Comparison of ENCODE assay signal across 17 mouse cellular contexts in the genomic region with DNA sequence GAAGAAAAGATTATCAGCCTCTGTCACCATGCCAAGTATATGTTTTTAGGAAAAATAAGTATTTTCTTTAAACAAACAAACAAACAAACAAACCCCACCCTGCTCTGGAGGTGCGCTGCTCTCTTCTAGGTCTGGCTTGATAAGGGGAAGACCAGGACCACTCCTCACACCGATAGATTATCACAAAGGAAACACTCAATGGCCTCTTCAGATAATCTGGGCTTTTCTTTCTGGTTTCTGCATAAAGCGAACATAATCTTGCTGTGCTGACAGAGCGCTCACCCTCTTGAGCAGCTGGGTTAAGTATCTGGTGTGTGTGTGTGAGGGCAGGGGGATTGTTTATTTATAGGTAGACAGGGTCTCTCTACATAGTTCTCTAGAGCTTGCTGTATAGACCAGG. TPM values are rescaled to one million over a fixed set of nuclear protein-coding genes. Genes with fewer than 3 reads are reported as not detected.
DNase-seq lines count a peak whose midpoint lies in the region; ATAC-seq and TF ChIP-seq lines count a peak whose summit lies in the region.
"Had no signal": no experiment of that assay in that cellular context is flagged by ENCODE, and none has a peak within 500 bp of the region (broad histone marks: within the 10 kb centered on the region; RNA-seq: fewer than 3 reads in every experiment).

No protein-coding gene starts in this region.

- no peak for ATAC-seq in heart, embryonic 12.5 days (ENCODE audit: insufficient number of reproducible peaks, low FRiP score)
- no peak for ATAC-seq in kidney, embryonic 16.5 days (ENCODE audit: low FRiP score, low TSS enrichment)
- no peak for ATAC-seq in neural tube, embryonic 13.5 days (ENCODE audit: low read depth)
- ATAC-seq: intestine, embryonic 15.5 days; midbrain, embryonic 15.5 days had no signal

- TF ChIP-seq POLR2A in myocyte (IDR thresholded peaks at IDR 0.05; ENCODE audit: insufficient read length, low read depth) = no peak

- no peak overlapping the region for H3ac ChIP-seq in myocyte (ENCODE audit: control insufficient read depth, insufficient read length)

- no peaks in the 10 kb centered on the region for H3K27me3 ChIP-seq in heart, embryonic 12.5 days (replicated peaks)
- H3K27me3 ChIP-seq in kidney, embryonic 16.5 days (ENCODE audit: insufficient read depth, low read length) = no peaks in the 10 kb centered on the region
- no peaks in the 10 kb centered on the region for H3K27me3 ChIP-seq in neural tube, embryonic 13.5 days
- no peaks in the 10 kb centered on the region for H3K27me3 ChIP-seq in myocyte (ENCODE audit: control insufficient read depth, insufficient read depth, insufficient read length)
- H3K27me3 ChIP-seq: intestine, embryonic 15.5 days; midbrain, embryonic 15.5 days; neural tube, embryonic 12.5 days; stomach, embryonic 15.5 days had no signal

- H3K9me3 ChIP-seq in heart, embryonic 12.5 days (replicated peaks) = no peaks in the 10 kb centered on the region
- no peaks in the 10 kb centered on the region for H3K9me3 ChIP-seq in kidney, embryonic 16.5 days (ENCODE audit: low read length)
- H3K9me3 ChIP-seq in neural tube, embryonic 13.5 days = no peaks in the 10 kb centered on the region
- H3K9me3 ChIP-seq: intestine, embryonic 15.5 days; midbrain, embryonic 15.5 days; neural tube, embryonic 12.5 days; stomach, embryonic 15.5 days had no signal

- no peak for DNase-seq in heart, adult 9 months (ENCODE audit: low spot score in 2 of 2)
- DNase-seq in kidney, postnatal 36 days = no peak
- no peak for DNase-seq in neural tube, embryonic 10.5 days (ENCODE audit: extremely low spot score, low spot score)
- DNase-seq: adrenal gland, postnatal 36 days; cerebellum, adult 2 months; lung, embryonic 14.5 days; right cerebral cortex, postnatal 14 days; thymus, postnatal 25 days had no signal

- H3K79me2 ChIP-seq in myocyte (ENCODE audit: control insufficient read depth, insufficient read depth) = peaks cover 59% of the 10 kb centered on the region

- WGBS in heart, embryonic 12.5 days = 24% methylated on average over 4 of the region's 4 CpGs
- WGBS in kidney, embryonic 16.5 days = 95% methylated on average over 4 of the region's 4 CpGs
- 94% methylated on average over 4 of the region's 4 CpGs for WGBS in neural tube, embryonic 13.5 days

- 0 out of 2 replicates have a peak overlapping the region, but pooled peaks have one; percentile 3 for H3K4me2 ChIP-seq in heart, embryonic 12.5 days
- H3K4me2 ChIP-seq in kidney, embryonic 16.5 days (replicated peaks; ENCODE audit: low read depth, low read length) = no peak overlapping the region
- no peak overlapping the region for H3K4me2 ChIP-seq in neural tube, embryonic 13.5 days
- H3K4me2 ChIP-seq in myocyte (ENCODE audit: low read depth) = peak overlapping the region; percentile 79
- H3K4me2 ChIP-seq: intestine, embryonic 15.5 days; midbrain, embryonic 15.5 days; stomach, embryonic 15.5 days had no signal

- peak overlapping the region; percentile 40; the same call in 1 of the 2 replicates for H3K9ac ChIP-seq in heart, embryonic 12.5 days
- peak overlapping the region; percentile 36; the same call in 1 of the 2 replicates for H3K9ac ChIP-seq in kidney, embryonic 16.5 days (replicated peaks; ENCODE audit: low read length)
- peak overlapping the region; percentile 97; the same call in 1 of the 2 replicates for H3K9ac ChIP-seq in neural tube, embryonic 13.5 days
- H3K9ac ChIP-seq: intestine, embryonic 15.5 days; lung, embryonic 14.5 days; midbrain, embryonic 15.5 days; neural tube, embryonic 12.5 days; stomach, embryonic 15.5 days had no signal

- no peak overlapping the region; the same call in 1 of the 2 replicates for H3K27ac ChIP-seq in heart, embryonic 12.5 days (ENCODE audit: poor library complexity, severe bottlenecking)
- no peak overlapping the region for H3K27ac ChIP-seq in kidney, embryonic 16.5 days (ENCODE audit: low read length)
- H3K27ac ChIP-seq in neural tube, embryonic 13.5 days (replicated peaks) = no peak overlapping the region
- H3K27ac ChIP-seq: intestine, embryonic 15.5 days; macrophage; midbrain, embryonic 15.5 days; neural tube, embryonic 12.5 days; stomach, embryonic 15.5 days had no signal

- H3K4me3 ChIP-seq in heart, embryonic 12.5 days = no peak overlapping the region
- H3K4me3 ChIP-seq in kidney, embryonic 16.5 days (ENCODE audit: low read length) = no peak overlapping the region
- H3K4me3 ChIP-seq in neural tube, embryonic 13.5 days = no peak overlapping the region
- H3K4me3 ChIP-seq in myocyte = no peak overlapping the region
- H3K4me3 ChIP-seq: intestine, embryonic 15.5 days; midbrain, embryonic 15.5 days; neural tube, embryonic 12.5 days; stomach, embryonic 15.5 days had no signal

- peaks cover 71% of the 10 kb centered on the region for H3K36me3 ChIP-seq in heart, embryonic 12.5 days
- peaks cover 58% of the 10 kb centered on the region for H3K36me3 ChIP-seq in kidney, embryonic 16.5 days (ENCODE audit: insufficient read depth, low read length)
- H3K36me3 ChIP-seq in neural tube, embryonic 13.5 days = peaks cover 61% of the 10 kb centered on the region
- peaks cover 28% of the 10 kb centered on the region for H3K36me3 ChIP-seq in myocyte (ENCODE audit: control insufficient read depth, insufficient read depth)

- peaks cover 49% of the 10 kb centered on the region for H3K4me1 ChIP-seq in heart, embryonic 12.5 days (replicated peaks)
- H3K4me1 ChIP-seq in kidney, embryonic 16.5 days (ENCODE audit: insufficient read depth, low read length) = peaks cover 32% of the 10 kb centered on the region
- H3K4me1 ChIP-seq in neural tube, embryonic 13.5 days (replicated peaks) = peaks cover 53% of the 10 kb centered on the region

TF ChIP-seq in myocyte, 11 proteins besides CTCF, POLR2A, EP300 and RAD21:
- TF ChIP-seq TCF3 (IDR thresholded peaks at IDR 0.05; ENCODE audit: insufficient read length, low read depth) = no peak

RNA-seq across cellular contexts. Expression of a gene that starts 3.9 kb away (rescaled TPM):
- polyA plus RNA-seq in heart, embryonic 12.5 days (2016; fragmentation: Nextera tagmentation; extraction: Ambion mirVana) = 106 and 107 TPM in 2 replicates
- polyA plus RNA-seq in kidney, embryonic 16.5 days (2015; fragmentation: Nextera tagmentation; extraction: Ambion mirVana) = 158 and 165 TPM in 2 replicates
- 102 and 115 TPM in 2 replicates for polyA plus RNA-seq in neural tube, embryonic 13.5 days (2015; fragmentation: Nextera tagmentation; extraction: Ambion mirVana)
- polyA plus RNA-seq in myocyte (2012; fragmentation: generic; extraction: Trizol) = 59.0 TPM

RNA-seq across cellular contexts. Expression of a gene that starts 9.2 kb away (rescaled TPM):
- polyA plus RNA-seq in heart, embryonic 12.5 days (2016; fragmentation: Nextera tagmentation; extraction: Ambion mirVana) = 10.1 and 10.6 TPM in 2 replicates
- 7.2 and 7.8 TPM in 2 replicates for polyA plus RNA-seq in kidney, embryonic 16.5 days (2015; fragmentation: Nextera tagmentation; extraction: Ambion mirVana)
- 15.1 and 18.3 TPM in 2 replicates for polyA plus RNA-seq in neural tube, embryonic 13.5 days (2015; fragmentation: Nextera tagmentation; extraction: Ambion mirVana)
- 9.0 TPM for polyA plus RNA-seq in myocyte (2012; fragmentation: generic; extraction: Trizol)

RNA-seq across cellular contexts. Expression of a gene that starts 10.6 kb away (rescaled TPM):
- polyA plus RNA-seq in heart, embryonic 12.5 days (2016; fragmentation: Nextera tagmentation; extraction: Ambion mirVana) = 46.3 and 47.0 TPM in 2 replicates
- 90.1 and 102 TPM in 2 replicates for polyA plus RNA-seq in kidney, embryonic 16.5 days (2015; fragmentation: Nextera tagmentation; extraction: Ambion mirVana)
- 17.7 and 23.8 TPM in 2 replicates for polyA plus RNA-seq in neural tube, embryonic 13.5 days (2015; fragmentation: Nextera tagmentation; extraction: Ambion mirVana)
- polyA plus RNA-seq in myocyte (2012; fragmentation: generic; extraction: Trizol) = 46.2 TPM

RNA-seq across cellular contexts. Expression of a gene that starts 16.3 kb away (rescaled TPM):
- 23.5 and 28.3 TPM in 2 replicates for polyA plus RNA-seq in heart, embryonic 12.5 days (2016; fragmentation: Nextera tagmentation; extraction: Ambion mirVana)
- 3.0 and 3.1 TPM in 2 replicates for polyA plus RNA-seq in kidney, embryonic 16.5 days (2015; fragmentation: Nextera tagmentation; extraction: Ambion mirVana)
- polyA plus RNA-seq in neural tube, embryonic 13.5 days (2015; fragmentation: Nextera tagmentation; extraction: Ambion mirVana) = 37.8 and 40.6 TPM in 2 replicates
- 10.9 TPM for polyA plus RNA-seq in myocyte (2012; fragmentation: generic; extraction: Trizol)

RNA-seq across cellular contexts. Expression of a gene that starts 29.8 kb away (rescaled TPM):
- polyA plus RNA-seq in heart, embryonic 12.5 days (2016; fragmentation: Nextera tagmentation; extraction: Ambion mirVana) = 9.4 and 10.2 TPM in 2 replicates
- 16.3 and 16.6 TPM in 2 replicates for polyA plus RNA-seq in kidney, embryonic 16.5 days (2015; fragmentation: Nextera tagmentation; extraction: Ambion mirVana)
- polyA plus RNA-seq in neural tube, embryonic 13.5 days (2015; fragmentation: Nextera tagmentation; extraction: Ambion mirVana) = 26.9 and 27.4 TPM in 2 replicates
- 7.9 TPM for polyA plus RNA-seq in myocyte (2012; fragmentation: generic; extraction: Trizol)

Comparison
In these comparisons a context has a peak if more than half of its experiments do, and no peak if none do; other contexts are left out.
1. H3K4me2 ChIP-seq: peak in heart, embryonic 12.5 days (single experiment) and myocyte (single experiment); none in kidney, embryonic 16.5 days (single experiment) and neural tube, embryonic 13.5 days (single experiment).
2. H3K9ac ChIP-seq: peak in every context shown above with its lines; median percentile 97 in neural tube, embryonic 13.5 days; 40 in heart, embryonic 12.5 days; 36 in kidney, embryonic 16.5 days.